Mouse (Mus musculus) thymus, postnatal 14 days (tissue): ENCODE data around the gene Slc30a4.
A peak's percentile ranks its signal among the peaks of the same experiment; 100 is the strongest.

Source experiments
- DNase-seq: peaks from one replicate; pipeline ENCODE4 v3.0.0; 2021

Slc30a4 gene

DNA sequence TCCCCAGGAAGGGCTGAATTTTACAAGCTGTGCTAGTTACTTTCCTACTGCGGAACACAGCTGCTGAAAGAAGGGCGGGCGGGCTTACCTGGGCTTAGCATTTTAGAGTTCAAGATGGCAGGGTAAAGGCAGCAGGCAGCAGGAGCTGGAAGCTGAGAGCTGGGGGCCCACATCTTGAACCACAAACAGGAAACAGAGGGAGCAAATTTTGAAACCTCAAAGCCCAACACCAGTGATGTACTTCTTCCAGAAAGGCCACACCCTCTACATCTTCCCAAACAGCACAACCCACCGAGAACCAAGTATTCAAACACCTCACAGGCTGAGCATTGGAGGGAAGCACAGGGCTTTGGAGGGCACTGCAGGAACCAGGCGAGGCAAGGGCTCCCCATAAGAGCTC, 29.6 kb downstream of the Slc30a4 start:
- DNase-seq: peak; percentile 56

DNA sequence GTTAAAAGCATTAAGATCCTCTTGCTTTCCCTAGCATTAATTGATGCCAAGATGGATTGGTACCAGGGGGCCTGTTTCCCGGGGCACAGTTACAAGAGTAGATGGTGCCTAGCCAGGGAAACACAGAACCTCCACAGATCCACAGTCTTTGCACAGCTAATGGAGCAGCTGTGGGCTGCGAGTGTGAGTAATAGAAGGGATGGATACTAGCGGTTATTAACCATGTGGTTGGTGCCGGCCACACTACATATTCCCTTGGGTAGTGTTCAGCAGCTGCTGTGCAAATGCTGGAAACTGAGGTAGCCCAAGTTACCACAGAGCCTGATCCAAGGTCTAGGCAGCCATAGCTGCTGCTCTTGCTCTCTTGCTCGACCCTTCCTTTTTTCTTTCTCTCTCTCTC, 30.7 kb downstream of the Slc30a4 start:
- DNase-seq: no peak

DNA sequence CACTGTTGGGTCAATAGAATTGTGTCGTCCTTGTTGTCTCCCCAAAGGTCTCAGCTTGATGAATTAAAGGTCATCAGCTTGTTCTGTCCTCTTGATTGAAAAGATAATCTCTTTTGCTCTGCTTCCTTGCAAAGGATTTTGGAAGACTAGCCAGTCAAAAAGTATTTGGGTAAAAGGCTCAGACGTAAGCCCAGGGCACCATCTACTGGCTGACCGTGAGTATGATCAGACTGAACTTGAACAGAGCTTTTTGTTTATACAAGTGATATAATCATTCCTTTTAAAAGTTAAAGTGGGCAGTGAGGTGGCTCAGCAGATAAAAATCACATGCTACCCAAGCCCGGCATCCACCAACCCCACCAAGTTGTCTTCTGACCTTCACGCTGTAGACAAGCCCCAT, 34.6 kb downstream of the Slc30a4 start:
- peak; percentile 65 for DNase-seq

DNA sequence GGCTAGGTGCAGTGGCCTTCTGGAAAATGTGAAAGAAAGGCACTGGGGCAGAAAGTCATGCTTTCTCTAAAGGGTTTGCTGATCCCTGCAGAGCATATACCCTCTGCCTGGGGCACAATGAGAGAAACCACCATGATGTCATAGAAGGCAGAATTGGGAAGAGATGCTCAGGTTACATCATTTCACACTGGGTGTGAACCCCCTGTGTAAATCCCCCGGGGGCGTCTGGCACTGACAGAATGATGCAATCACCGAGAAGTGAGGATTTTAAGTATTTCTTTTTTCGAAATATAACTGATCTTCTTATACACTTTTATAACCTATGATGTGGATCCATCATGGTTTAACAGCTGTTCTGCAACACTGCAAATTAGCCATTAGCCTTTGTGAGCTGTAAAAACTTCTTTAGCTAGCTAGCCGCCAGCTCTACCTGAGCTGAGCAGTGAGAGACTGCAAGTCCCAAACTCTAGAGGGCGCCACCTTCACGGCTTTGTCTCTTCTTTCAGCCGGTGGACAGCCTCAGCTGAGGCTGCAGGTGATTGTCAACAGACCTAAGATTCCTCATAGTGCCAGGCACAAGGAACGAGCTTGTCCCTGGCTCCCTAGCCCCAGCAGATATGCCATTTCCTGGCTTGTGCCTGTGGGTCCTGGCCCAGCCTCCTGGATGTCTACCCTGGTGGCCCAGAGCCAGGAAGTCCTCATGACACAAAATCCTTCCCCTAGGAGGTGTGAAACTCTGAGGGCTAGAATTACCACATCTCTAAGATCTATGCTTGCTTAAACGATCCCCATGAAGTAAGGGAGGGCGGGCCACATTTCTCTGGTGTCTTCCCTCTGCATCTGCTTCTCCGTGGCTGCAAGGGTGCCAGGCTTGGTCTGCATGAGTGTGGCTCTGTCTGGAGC, 36.2 kb downstream of the Slc30a4 start:
- DNase-seq: peak; percentile 76

DNA sequence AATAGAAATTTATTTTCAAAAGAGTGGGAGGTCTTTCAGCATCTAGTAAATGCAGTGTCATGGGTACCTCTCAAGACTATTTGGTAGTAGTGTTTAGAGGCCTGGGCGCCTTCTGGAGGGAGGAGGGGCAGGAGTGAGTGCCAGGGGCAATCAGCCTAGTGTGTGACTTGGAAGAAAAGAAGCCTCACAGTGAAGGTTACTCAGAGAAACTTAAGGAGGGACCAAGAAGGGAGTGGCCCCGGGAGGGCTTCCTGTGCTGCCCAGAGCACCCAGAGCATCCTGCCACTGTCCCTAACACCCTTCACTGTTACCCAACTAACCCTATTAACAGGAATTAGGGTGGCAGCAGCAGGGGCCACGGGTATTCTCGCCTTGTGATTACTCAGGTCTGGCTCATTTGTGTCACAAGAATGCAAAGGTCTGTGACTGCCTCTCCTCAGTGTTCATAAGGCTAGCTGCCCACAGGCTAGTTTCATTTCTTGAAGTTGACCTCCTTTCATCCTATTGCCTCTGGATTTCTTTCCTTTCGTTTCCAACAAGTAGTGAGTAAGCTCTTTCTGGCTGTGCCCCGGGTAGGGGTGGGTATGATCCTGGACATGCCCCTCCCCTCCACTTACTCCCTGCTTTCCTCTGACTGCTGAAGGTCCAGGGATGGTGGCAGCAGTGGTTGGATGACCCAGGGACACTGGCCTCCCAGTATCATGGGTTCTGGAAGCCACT, 37.0 kb downstream of the Slc30a4 start:
- DNase-seq: no peak

DNA sequence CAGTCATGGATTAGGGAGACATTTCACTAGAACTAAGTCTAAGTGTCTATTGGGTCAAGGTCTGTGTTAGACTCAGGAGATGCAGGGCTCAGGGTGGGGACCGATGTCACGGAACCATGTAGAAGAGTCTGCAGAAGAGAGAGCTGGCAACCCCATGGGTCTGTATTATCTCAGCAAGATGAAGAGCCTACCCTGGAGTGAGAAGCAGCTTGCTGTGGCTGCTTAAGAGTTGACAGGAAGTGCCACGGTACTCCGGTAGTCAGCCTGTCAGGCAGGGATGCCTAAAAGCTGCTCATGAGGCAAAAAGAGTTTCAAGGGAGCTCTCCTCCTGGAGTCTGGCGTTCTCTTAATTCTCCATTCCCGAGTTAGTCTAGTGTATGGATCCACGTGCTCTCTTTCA, 42.6 kb downstream of the Slc30a4 start:
- DNase-seq: peak; percentile 50

DNA sequence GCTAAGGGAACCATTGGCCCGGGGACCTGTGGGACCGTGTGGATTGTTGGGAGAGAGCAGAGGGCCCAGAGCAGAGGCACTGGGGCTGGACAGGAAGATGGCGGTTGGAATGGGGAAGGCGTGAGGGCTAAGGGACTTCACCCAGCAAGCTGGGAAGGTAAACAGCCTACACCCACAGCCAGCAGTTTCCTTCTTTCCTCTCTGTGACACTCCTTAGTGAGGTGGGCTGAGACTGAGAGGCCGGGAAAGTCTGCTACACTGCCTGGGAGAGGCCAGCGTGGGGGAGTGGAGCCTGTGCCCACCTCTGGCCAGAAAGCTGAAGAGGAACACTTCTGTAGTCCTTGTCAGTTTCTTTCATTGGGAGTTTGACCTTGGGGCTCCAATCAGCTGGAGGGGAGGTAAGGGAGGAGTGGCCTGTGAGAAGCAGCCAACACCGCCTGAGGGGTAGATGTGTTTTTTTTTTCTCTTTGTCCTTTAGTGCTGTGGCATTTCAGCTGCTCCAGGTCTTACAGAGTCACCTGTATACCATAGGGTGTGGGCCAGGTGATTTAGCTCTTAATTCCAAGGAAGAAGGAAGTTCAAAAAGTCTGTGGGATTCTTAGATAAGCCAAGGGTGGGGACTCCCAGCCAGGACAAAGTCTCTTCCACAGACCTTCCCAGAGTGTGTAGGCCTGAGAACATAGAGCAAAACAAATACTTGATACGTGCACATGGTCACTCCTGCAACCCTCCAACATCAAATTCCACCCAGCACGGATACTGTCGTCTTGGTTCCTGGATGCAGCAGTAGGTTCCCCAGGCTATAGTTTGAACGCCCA, 44.5 kb downstream of the Slc30a4 start:
- DNase-seq: no peak

DNA sequence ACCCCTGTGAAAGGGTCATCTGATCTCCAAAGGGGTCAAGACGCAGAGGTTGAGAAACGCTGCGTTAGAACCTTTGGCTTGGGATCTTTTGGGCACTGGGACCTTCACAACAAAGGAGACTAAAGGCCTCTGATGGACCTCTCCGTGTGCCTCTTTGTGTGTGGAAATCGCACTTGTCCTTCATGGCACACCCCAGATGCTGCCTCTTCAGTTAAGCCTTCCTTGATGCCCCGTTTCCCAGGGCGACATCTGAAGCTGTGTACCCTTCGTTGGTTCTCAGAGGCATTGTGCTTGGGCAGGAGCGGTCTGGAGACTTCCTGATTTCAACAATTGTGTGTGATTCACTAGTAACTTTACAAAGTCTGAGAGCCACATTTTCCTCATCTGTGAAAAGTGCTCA, 45.7 kb downstream of the Slc30a4 start:
- no peak for DNase-seq

DNA sequence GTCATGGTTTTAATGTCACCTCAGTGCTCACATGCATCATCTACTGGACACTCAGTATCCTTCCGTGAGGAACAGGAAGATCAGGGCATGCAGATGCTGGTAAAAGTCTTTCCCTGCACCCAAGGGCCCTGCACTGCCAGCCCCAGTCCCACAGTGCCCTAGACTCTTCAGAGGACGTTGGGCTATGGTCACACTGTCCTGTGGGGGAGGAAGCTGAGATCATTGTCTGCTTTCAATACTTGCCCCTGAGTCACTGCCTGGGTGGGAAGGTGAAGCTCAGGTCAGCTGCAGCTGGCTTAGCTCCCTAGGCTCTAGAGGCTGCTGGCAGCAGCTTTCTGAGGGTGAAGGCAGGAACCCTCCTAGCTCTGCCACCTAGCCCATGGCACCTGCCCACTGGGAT, 46.4 kb downstream of the Slc30a4 start:
- DNase-seq: no peak

DNA sequence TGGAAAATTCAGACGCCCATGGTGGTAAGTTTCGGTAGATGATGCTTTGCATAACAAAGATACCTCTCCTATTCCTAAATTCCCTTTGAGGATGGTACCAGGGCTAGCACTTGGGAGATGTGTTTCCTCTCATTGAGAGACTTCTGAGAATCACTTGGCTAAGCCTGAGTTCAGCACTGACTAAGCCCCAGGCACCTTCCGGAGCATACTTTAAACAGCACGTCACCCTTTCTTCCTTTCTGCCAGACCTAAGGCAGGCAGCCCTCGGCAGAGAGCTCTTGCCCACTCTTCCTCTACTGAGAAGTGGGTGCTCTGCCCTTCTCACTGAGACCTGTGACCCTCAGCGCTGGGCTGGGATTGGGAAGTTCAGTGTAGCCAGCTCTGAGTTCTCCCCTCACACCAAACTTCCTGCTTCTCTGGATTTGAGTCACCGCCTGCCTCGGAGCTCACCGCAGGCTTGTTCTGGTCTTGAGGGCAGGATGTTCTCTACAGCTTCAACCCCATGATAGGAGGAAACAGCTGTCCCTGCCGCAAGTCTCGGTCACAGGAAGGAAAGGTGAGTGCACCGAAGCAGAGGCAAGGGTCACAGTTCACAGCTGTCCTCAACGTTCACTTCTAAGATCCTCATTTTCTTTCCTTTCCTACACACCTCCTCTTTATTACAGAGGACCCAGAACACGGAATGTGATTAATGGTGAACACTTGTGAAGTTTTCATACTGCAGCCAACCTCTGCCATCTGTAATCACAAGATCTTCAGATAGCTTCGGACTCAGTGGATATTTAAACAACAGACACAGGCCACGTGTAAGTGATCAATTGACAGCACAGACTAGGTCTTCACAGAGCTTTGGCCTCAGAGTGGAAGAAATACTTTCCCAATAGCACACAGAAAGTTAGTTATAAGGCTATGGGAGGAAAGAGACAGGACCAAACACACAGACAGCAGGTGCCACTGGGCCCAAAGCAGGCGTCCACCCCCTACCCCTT, 50.1 kb downstream of the Slc30a4 start:
- peak; percentile 86 for DNase-seq

DNA sequence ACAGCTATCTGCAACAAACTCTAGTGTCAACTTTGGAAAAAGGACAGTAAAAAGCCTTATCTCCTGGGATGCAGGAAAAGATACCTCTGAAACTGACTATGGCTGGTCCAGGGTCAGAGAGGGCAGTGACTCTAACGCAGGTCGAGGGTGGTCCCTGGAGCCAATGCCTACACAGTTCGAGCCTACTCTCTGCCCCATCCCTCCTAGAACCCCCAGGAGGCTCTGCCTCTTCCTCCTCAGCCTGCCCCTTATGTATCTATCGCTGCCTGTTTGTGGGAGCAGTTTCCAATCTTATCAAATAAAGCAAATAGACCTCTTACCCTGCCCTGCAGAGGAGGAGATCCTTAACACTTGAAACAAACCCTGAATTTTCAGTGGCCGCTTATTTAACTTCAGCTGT, 63.8 kb downstream of the Slc30a4 start:
- no peak for DNase-seq

DNA sequence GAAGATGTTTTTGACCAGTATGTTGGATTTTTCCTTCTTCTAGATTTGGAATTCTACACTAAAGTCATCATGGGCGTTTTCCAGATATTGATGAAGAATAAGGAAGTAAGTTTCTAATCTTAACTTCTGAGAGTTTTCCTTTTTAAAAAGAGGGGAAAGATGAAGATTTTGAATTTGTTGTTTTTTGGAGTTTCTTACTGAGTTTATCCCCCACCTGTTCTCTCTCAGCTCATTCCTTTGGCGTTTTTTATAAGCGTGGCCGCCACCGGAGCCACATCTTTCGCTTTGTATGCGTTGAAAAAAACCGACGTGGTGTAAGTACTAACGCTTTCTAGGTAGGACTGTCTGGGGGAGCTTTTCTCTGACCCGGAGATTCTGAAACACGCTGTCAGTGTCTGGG, 64.4 kb downstream of the Slc30a4 start:
- DNase-seq: peak; percentile 20

DNA sequence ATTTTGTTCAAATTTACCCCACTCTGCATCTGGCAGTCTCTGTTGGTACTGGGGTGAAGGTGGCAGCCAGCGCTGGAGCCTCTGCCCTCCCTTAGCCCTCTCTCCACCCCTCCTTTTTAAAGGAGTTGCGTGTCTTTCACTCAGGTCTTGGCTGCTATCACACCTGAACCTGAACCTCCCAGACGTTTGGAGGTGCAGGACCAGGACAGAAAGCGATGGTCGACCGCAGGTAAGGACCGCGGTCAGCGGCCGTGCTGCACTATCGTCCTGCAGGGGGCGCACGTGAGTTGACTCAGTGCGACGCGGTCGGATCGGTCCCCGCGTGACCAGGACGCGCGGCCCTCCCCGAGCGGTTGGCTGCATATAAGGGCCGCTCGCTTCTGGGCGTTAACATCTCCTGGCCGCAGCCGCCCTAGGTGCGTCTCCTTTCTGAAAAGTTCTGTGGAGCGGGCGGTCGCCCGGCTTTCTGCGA, 64.9 kb downstream of the Slc30a4 start:
- DNase-seq: peak; percentile 81

DNA sequence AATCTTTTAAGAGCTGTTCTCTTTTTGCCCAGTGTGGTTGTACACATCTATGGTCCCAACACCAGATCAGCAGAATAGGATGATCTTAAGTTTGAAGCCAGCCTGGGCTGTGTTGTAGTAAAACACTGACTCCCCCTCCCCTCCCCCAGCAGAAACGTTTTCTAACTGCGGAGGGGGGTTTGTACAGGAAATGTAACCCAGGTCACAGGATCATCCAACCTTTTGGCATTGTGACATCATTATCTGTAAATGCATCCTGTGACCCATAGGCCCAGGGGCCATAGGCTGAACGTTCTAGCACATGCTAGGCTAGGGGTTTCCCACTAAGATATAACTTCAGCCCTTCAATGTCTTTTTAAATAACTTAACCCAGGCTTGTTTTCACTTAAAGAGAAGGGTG, 65.8 kb downstream of the Slc30a4 start, which contains the start of gene AA467197:
TSS of gene AA467197 (plus strand) at position 301 of the 400 bp plus-strand sequence.
- DNase-seq: no peak
